Mouse (Mus musculus): Measurements from ENCODE around the gene Hba-a1. TPM values are rescaled to one million over a fixed set of nuclear protein-coding genes. Genes with fewer than 3 reads are reported as not detected.
"Not testable (repeated sequence)": the region's sequence is repeated elsewhere in the genome, so short reads cannot be mapped to it uniquely, and the experiment has no call there.

Gene Hba-a1
- polyA plus RNA-seq, 1 experiment from 2014 or later: 3,406 TPM

DNA sequence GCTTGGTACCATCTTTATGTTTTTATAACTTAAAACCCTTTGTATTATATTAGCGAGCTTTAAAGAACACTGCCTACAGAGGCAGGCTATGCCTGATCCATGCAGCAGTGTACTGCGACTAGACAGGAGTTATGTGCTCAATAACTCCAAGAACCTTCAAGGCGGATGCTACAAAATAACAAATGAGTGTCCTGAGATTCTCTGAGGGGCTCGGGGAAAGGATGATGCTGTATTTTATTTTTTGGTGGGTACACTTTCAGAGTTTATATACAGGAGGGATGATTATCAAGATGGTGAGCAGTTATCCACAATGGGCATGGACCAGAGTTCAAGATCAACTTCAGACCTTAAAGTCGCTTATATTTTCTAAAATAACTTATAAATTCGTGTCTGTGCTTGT lies 16.5 kb upstream of the Hba-a1 start:
- Histone ChIP-seq H3K9ac (replicated peaks) (peak overlapping the region; percentile 93), H3K27ac (replicated peaks) (peak overlapping the region; percentile 97), H3K36me3 (peaks cover 10% of the 10 kb centered on the region; the same call in 1 of the 2 replicates), H3K4me1 (peaks cover 14% of the 10 kb centered on the region), H3K9me3 (no peaks in the 10 kb centered on the region), H3K27me3 (peaks cover 14% of the 10 kb centered on the region; the same call in 1 of the 2 replicates), H3K4me2 (replicated peaks) (peak overlapping the region; percentile 63), H3K4me3 (peak overlapping the region; percentile 81)
- 33% methylated on average over 6 of the region's 6 CpGs for WGBS
- no peak; the same call in 1 of the 2 replicates for ATAC-seq (ENCODE audit: low FRiP score, low read depth)

DNA sequence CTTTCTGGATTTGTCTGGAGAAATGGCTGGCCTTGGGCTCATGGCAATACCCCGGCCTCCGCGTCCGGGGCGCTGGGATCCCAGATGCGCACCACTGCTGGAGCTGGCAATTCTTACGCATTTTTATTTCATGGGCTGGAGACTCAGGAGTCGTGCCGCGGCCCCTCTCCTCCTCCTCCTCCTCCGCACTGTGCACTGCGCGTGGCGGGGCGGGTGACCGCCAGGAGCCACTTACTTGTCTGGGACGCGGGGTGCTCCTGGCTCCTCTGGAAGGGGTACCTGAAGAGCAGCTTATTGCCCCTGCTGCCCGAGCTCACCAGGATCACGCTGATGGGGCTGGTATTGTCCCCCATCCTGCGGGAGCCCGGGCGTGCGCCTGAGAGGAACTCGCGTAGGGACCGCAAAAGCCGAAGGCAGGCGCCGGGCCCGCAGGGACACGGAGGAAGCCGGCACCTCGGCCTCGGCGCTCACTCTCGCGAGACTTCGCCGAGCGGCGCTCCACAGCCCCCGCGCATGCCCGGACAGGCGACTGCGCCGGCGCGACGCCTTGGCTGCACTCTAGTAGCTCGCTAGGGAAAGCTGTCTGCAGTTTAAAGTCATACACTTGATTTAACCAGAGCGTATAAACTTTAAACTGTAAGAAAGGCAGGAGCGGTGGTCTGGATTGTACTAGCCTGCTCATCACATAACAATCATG lies 16.0 kb upstream of the Hba-a1 start, which contains the start of gene Nprl3:
TSS of gene Nprl3 (minus strand) at position 520 of the 697 bp plus-strand sequence.
- peak; percentile 99 for ATAC-seq (ENCODE audit: low FRiP score, low read depth)
- Histone ChIP-seq H3K27me3 (peaks cover 14% of the 10 kb centered on the region; the same call in 1 of the 2 replicates), H3K27ac (replicated peaks) (peak within 1 kb of the TSS; percentile 97), H3K4me1 (peaks cover 14% of the 10 kb centered on the region), H3K9ac (replicated peaks) (peak within 1 kb of the TSS; percentile 93), H3K4me2 (replicated peaks) (peak within 1 kb of the TSS; percentile 63), H3K4me3 (peak within 1 kb of the TSS; percentile 81), H3K36me3 (peaks cover 5% of the 10 kb centered on the region; the same call in 1 of the 2 replicates), H3K9me3 (no peaks in the 10 kb centered on the region)
- under 1% methylated on average over 54 of the region's 54 CpGs for WGBS

DNA sequence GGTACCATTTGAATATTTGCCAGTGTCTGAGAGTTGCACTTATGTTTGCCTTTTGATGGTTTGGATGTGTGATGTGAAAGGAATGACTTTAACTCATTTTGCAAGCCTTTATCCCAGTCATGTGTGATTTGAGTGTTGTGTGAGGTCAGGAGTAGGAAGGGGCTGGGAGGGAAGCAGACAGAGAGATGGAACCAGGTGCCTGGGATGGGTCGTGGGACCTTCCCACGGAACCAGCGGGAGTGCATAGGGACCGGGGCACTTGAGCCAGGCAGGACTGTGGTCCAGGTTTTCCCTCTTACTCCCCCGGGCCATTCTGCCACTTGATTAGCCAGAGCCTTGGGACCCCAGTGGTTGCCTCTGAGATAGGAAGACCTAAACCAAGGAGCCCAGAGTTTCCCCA lies 15.3 kb upstream of the Hba-a1 start:
- peak overlapping the region; percentile 63 for H3K4me2 ChIP-seq (replicated peaks)
- WGBS: 26% methylated on average over 5 of the region's 5 CpGs
- H3K27me3 ChIP-seq: peaks cover 14% of the 10 kb centered on the region; the same call in 1 of the 2 replicates
- ATAC-seq (ENCODE audit: low FRiP score, low read depth): peak; percentile 42
- no peaks in the 10 kb centered on the region for H3K36me3 ChIP-seq
- H3K4me1 ChIP-seq: peaks cover 14% of the 10 kb centered on the region
- H3K9ac ChIP-seq (replicated peaks): peak overlapping the region; percentile 93
- peak overlapping the region; percentile 97 for H3K27ac ChIP-seq (replicated peaks)
- H3K9me3 ChIP-seq: no peaks in the 10 kb centered on the region
- peak overlapping the region; percentile 81 for H3K4me3 ChIP-seq

DNA sequence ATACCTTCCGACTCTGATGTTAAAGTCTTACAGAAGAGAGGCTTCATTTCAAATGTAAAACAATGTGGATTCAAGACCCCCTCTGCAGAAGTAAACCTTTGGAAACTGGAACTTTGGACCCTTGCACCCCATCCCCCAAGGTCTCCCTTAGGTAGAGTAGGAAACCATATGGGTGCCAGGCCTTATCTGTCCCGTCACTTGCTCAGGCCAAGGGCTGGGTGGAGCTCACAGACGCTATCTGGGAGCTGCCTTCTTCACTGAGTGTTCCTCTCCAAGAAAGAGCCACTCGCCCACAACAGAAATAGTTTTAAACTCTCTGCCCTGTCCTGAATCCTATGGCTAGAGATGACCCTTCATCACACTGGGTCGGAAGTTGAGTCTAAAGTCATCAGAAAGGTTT lies 14.4 kb upstream of the Hba-a1 start:
- Histone ChIP-seq H3K27me3 (peaks cover 14% of the 10 kb centered on the region; the same call in 1 of the 2 replicates), H3K4me1 (peaks cover 14% of the 10 kb centered on the region), H3K9ac (replicated peaks) (no peak overlapping the region), H3K27ac (replicated peaks) (no peak overlapping the region), H3K36me3 (no peaks in the 10 kb centered on the region), H3K4me2 (replicated peaks) (no peak overlapping the region), H3K9me3 (no peaks in the 10 kb centered on the region), H3K4me3 (no peak overlapping the region)
- 80% methylated on average over 5 of the region's 5 CpGs for WGBS
- ATAC-seq (ENCODE audit: low FRiP score, low read depth): no peak

DNA sequence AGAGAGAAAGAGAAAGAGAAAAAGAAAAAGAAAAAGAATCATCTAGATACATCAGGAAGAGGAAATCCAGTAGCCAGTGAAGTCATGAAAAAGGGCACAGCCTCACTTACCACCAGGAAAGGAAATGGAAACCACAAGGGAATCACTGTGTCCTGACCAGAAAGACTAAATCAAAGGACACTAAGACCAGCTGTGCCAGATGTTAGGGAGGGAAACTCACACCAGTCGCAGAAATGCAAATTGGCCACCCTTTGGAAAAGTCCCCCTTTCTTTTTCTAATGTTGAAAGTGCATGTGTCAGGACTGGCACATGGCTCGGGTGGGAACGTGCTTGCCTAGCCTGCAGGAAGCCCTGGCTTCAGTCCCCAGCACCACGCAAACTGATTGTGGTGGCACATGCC lies 12.1 kb upstream of the Hba-a1 start:
- H3K27ac ChIP-seq (replicated peaks): no peak overlapping the region
- WGBS: 50% methylated on average over 4 of the region's 4 CpGs
- ATAC-seq (ENCODE audit: low FRiP score, low read depth): no peak
- no peak overlapping the region for H3K4me2 ChIP-seq (replicated peaks)
- H3K4me1 ChIP-seq: peaks cover 10% of the 10 kb centered on the region
- H3K36me3 ChIP-seq: no peaks in the 10 kb centered on the region
- no peak overlapping the region for H3K4me3 ChIP-seq
- no peak overlapping the region for H3K9ac ChIP-seq (replicated peaks)
- no peaks in the 10 kb centered on the region for H3K9me3 ChIP-seq
- H3K27me3 ChIP-seq: peaks cover 14% of the 10 kb centered on the region; the same call in 1 of the 2 replicates

DNA sequence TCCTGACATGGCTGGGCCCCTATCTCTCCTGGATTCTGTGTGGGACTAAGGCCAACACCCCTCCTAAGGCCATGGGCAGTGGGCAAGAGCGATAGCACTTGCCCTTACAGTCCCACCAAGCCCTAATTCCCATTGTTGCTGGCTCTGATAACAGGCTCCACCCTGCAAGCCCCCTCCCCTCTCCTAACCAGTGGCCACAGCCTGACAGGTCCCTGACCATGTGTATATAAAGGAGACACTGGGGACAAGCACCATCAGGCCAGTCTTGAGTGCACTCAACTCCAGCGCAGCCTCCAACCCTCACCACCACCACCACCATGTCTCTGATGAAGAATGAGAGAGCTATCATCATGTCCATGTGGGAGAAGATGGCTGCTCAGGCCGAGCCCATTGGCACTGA lies 7.0 kb upstream of the Hba-a1 start, which contains the start of gene Hba-x:
TSS of gene Hba-x (plus strand) at position 54 of the 400 bp plus-strand sequence.
- no peaks in the 10 kb centered on the region for H3K36me3 ChIP-seq
- no peak within 1 kb of the TSS for H3K4me3 ChIP-seq
- 73% methylated on average over 3 of the region's 3 CpGs for WGBS
- H3K9ac ChIP-seq (replicated peaks): no peak within 1 kb of the TSS
- ATAC-seq (ENCODE audit: low FRiP score, low read depth): no peak
- peaks cover 8% of the 10 kb centered on the region for H3K27me3 ChIP-seq
- H3K4me2 ChIP-seq (replicated peaks): no peak within 1 kb of the TSS
- H3K4me1 ChIP-seq: no peaks in the 10 kb centered on the region
- H3K27ac ChIP-seq (replicated peaks): no peak within 1 kb of the TSS
- no peaks in the 10 kb centered on the region for H3K9me3 ChIP-seq

DNA sequence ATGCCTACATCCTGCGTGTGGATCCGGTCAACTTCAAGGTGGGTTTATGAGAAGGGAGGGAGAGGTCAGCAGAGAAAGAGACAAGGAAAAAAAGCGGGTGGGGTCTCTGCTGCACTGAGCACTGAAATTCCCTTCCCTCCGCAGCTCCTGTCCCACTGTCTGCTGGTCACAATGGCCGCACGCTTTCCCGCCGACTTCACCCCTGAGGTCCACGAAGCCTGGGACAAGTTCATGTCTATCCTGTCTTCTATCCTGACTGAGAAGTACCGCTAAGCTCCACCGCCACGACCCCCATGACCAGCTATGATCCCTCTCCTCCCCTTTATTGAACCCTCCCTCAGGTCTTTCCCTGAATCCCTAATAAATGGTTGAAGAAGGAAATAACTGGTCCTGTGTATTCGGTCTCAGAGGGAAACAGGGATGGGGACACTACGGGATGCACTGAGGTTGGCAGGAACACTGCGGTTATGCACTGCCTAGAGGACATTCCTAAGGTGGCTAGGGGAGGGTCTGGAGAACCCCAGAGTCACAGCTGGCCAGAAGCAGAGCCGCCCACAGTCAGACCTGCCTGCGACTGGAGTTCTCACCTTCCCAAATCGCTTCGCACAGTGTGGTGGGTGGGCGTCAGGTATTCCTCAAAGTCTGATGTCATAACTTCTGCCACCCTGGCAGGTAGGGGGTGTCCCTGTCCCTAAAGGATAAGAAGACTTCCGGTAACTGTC lies 5.4 kb upstream of the Hba-a1 start:
- 79% methylated on average over 21 of the region's 21 CpGs for whole genome bisulfite sequencing
- Histone ChIP-seq H3K27me3 (peaks cover 9% of the 10 kb centered on the region), H3K4me3 (no peak overlapping the region), H3K36me3 (no peaks in the 10 kb centered on the region), H3K4me1 (no peaks in the 10 kb centered on the region), H3K9me3 (no peaks in the 10 kb centered on the region), H3K27ac (replicated peaks) (no peak overlapping the region), H3K9ac (replicated peaks) (no peak overlapping the region), H3K4me2 (replicated peaks) (no peak overlapping the region)
- no peak for ATAC-seq (ENCODE audit: low FRiP score, low read depth)

DNA sequence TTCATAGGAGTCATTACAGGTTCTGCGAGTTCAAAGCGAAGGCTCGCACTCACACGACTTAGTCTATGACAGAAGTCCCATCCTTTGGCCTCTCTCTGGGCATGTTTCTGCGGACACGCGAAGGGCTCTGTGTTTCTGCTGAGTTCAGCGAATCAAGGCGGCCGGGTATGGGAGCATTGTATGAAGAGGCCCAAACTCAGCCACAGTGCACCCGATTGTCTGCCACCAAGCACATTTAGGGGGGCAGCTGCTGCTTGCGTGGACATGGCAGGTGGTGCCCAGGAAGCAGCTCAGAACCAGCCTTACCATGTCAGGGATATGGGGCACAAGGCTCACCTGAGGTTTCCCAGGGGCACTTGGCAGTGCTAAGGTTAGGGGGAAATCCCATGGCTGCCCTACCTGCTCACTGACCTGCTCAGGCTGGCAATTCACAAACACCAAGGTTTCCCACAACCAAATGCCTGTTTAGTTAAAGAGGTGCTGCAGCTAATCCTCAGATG lies 4.8 kb upstream of the Hba-a1 start:
- H3K9me3 ChIP-seq: no peaks in the 10 kb centered on the region
- H3K9ac ChIP-seq (replicated peaks): no peak overlapping the region
- no peak overlapping the region for H3K4me2 ChIP-seq (replicated peaks)
- H3K27ac ChIP-seq (replicated peaks): no peak overlapping the region
- no peaks in the 10 kb centered on the region for H3K36me3 ChIP-seq
- H3K4me3 ChIP-seq: no peak overlapping the region
- H3K27me3 ChIP-seq: peaks cover 9% of the 10 kb centered on the region
- 81% methylated on average over 12 of the region's 12 CpGs for WGBS
- ATAC-seq (ENCODE audit: low FRiP score, low read depth): no peak
- H3K4me1 ChIP-seq: no peaks in the 10 kb centered on the region

DNA sequence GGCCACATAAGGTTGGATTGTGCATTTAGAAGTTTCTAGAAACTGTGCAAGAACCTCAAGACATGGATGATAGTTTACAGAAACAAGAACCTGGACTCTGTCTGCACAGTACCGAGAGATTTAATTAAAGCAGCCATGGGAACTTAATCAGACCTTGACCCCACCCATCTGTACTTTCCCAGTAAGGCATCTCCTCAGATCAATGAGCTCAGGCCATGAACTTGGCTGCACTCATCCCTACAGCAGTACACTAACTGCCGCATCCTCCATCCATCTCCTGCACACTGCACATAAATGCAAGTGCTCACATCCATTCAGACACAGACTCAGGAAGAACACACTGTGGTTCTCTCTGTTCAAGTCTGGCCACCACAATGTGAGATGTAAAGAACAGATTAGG lies 2.7 kb upstream of the Hba-a1 start:
- H3K9ac ChIP-seq (replicated peaks): no peak overlapping the region
- no peaks in the 10 kb centered on the region for H3K36me3 ChIP-seq
- H3K4me1 ChIP-seq: no peaks in the 10 kb centered on the region
- H3K4me3 ChIP-seq: no peak overlapping the region
- WGBS: 79% methylated on average over 2 of the region's 2 CpGs
- H3K27ac ChIP-seq (replicated peaks): no peak overlapping the region
- H3K9me3 ChIP-seq: no peaks in the 10 kb centered on the region
- H3K4me2 ChIP-seq (replicated peaks): no peak overlapping the region
- no peak for ATAC-seq (ENCODE audit: low FRiP score, low read depth)
- H3K27me3 ChIP-seq: peaks cover 9% of the 10 kb centered on the region

DNA sequence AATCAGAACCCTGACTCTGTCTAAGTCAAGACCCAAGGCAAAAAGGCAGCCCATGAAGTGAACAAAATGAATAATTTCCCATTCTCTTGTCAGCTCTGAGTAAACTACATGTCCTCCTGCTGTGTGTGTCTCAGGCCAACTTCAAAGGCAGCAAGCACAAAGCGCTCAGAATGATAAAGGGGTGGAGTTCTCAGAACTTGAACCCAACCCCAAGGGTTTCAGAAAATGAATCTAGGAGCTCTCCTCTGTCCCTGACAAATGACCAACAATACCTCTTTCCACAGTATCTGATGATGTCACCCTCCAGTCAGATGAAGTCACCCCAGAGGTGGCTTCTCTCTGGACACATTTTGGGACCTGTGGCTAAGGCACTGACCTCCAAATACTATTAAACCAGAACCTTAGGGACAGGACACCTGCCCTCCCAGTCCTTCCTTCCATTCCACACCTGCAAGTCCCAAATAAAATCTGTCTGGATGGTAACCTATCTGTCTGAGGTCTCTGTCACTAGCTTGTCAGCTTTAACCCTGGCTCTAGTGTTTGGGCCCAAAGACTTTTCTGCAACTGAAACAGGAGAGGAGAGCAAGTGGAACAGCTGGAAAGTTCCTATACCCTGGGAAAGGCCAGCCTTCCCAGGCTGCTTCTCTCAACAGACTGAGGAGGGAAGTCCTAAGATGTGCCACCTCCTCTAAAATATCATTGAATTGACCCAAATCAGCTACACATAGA lies 1.7 kb upstream of the Hba-a1 start:
- H3K36me3 ChIP-seq: no peaks in the 10 kb centered on the region
- WGBS: 80% methylated on average over 1 of the region's 1 CpGs
- no peaks in the 10 kb centered on the region for H3K4me1 ChIP-seq
- no peak overlapping the region for H3K4me3 ChIP-seq
- no peak for ATAC-seq (ENCODE audit: low FRiP score, low read depth)
- no peak overlapping the region for H3K4me2 ChIP-seq (replicated peaks)
- H3K27me3 ChIP-seq: peaks cover 9% of the 10 kb centered on the region
- H3K9me3 ChIP-seq: no peaks in the 10 kb centered on the region
- H3K27ac ChIP-seq (replicated peaks): no peak overlapping the region
- no peak overlapping the region for H3K9ac ChIP-seq (replicated peaks)

DNA sequence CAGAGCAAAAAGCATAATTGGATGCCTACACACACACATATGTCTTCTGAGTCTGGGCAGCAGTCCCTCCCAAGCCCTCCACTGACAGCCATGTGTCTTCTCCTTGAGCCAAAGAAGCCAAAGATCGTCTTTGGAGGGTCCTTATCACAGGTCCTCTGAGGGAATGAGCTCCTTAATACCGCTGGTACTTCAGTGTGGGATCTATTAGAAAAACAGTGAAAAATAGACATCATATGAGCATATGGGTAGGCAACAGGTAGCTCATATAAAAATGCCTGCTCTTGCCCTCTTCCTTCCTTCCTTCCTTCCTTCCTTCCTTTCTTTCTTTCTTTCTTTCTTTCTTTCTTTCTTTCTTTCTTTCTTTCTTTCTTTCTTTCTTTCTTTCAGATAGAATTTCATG lies 1.3 kb downstream of the Hba-a1 start:
- H3K4me2 ChIP-seq (replicated peaks); H3K9ac ChIP-seq (replicated peaks); H3K4me3 ChIP-seq; H3K9me3 ChIP-seq; H3K36me3 ChIP-seq; H3K4me1 ChIP-seq; H3K27ac ChIP-seq (replicated peaks); ATAC-seq (ENCODE audit: low FRiP score, low read depth): not testable (repeated sequence)
- WGBS: 80% methylated on average over 2 of the region's 2 CpGs
- peaks cover 20% of the 10 kb centered on the region for H3K27me3 ChIP-seq
